Mouse (Mus musculus) neural tube, embryonic 11.5 days (tissue): ENCODE measurements around the gene Pcyt1a. TPM values are rescaled to one million over a fixed set of nuclear protein-coding genes. Genes with fewer than 3 reads are reported as not detected.

Experiments used
- ATAC-seq: fragments of 200-750 bp; cut with Nextera tagmentation; 2 replicates; pipeline ENCODE4 v1.8.0; 2017; ENCODE audit warnings: moderate number of reproducible peaks, mild to moderate bottlenecking, moderate TSS enrichment, moderate library complexity; ENCODE audit not compliant: insufficient read depth, low FRiP score, low TSS enrichment
- DNase-seq: peaks from one replicate; pipeline ENCODE4 v3.0.0-alpha.2; 2015; ENCODE audit warnings: low spot score
- H3K27ac ChIP-seq: fragments of 300-500 bp; sonication (generic); 2 replicates; pipeline ENCODE4 v1.5.1; 2014; ENCODE audit warnings: low read depth, mild to moderate bottlenecking, low read length
- H3K27me3 ChIP-seq: fragments of 300-500 bp; sonication (generic); 2 replicates; pipeline ENCODE4 v1.6.1; 2014; ENCODE audit warnings: mild to moderate bottlenecking, low read length, mixed read lengths; ENCODE audit not compliant: control insufficient read depth, insufficient read depth
- H3K36me3 ChIP-seq: fragments of 300-500 bp; sonication (generic); 2 replicates; pipeline ENCODE4 v1.6.1; 2014; ENCODE audit warnings: mild to moderate bottlenecking, low read length, moderate library complexity, mixed read lengths; ENCODE audit not compliant: control insufficient read depth, insufficient read depth
- H3K4me1 ChIP-seq: fragments of 300-500 bp; sonication (generic); 2 replicates; pipeline ENCODE4 v1.6.1; 2014; ENCODE audit warnings: low read length, mixed read lengths; ENCODE audit not compliant: control insufficient read depth, insufficient read depth
- H3K4me2 ChIP-seq: fragments of 300-500 bp; sonication (generic); 2 replicates; pipeline ENCODE4 v1.6.1; 2014; ENCODE audit warnings: low read depth, mild to moderate bottlenecking, moderate library complexity
- H3K4me3 ChIP-seq: fragments of 300-500 bp; sonication (generic); 2 replicates; pipeline ENCODE4 v1.5.1; 2014; ENCODE audit warnings: low read depth, low read length
- H3K9ac ChIP-seq: fragments of 300-500 bp; sonication (generic); 2 replicates; pipeline ENCODE4 v1.6.1; 2014; ENCODE audit warnings: mild to moderate bottlenecking, low read length
- H3K9me3 ChIP-seq: fragments of 300-500 bp; sonication (generic); 2 replicates; pipeline ENCODE4 v1.6.1; 2016; ENCODE audit warnings: low read length; ENCODE audit not compliant: control insufficient read depth
- WGBS: fragments of 180-500 bp; shearing (Covaris S2); extraction: QIAGEN DNeasy Blood & Tissue Kit; methylation state at CpG from one replicate; pipeline ENCODE4 v1.1.7; 2014; 5-methylcytosine and 5-hydroxymethylcytosine counted together
- polyA plus RNA-seq: library from polyadenylated mRNA; unstranded; fragments of >200 nt; fragmentation: Nextera tagmentation; extraction: Ambion mirVana; gene quantifications from 2 replicates; pipeline ENCODE4 v1.2.1, GENCODE M21; 2014

Gene Pcyt1a
- polyA plus RNA-seq, 1 experiment from 2014 or later: 48.0 TPM

DNA sequence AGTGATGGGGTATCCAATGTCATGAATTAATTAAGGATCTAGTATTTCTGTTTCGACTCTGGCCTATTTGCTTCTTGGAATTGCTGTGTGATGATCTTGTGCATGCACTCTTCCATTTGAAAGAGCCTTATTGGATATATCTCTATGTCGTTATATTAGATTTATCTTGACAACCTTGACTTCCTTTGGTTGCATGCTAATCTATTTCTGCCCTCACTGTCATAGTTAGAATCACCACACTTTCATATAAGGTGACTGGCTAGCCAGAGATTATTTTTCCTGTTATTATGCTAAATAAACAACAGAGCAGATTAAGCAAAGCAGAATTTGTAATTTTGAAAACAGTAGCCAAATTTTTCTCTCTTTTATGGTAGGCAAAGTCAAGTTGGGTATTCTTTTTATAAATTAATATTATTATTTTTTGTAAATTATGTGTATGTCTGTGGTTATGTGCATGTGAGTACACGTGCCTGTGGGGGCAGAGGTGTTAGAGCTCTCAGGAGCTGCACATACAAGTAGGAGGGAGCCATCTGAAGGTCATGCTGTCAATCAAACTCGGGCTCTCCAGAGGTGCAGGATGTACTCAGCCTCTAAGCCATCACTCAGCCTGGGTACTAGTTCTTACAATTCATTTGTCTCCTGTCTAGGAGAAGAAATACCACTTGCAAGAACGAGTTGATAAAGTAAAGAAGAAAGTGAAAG, 38.8 kb downstream of the Pcyt1a start:
- H3K27me3 ChIP-seq: no peaks in the 10 kb centered on the region

DNA sequence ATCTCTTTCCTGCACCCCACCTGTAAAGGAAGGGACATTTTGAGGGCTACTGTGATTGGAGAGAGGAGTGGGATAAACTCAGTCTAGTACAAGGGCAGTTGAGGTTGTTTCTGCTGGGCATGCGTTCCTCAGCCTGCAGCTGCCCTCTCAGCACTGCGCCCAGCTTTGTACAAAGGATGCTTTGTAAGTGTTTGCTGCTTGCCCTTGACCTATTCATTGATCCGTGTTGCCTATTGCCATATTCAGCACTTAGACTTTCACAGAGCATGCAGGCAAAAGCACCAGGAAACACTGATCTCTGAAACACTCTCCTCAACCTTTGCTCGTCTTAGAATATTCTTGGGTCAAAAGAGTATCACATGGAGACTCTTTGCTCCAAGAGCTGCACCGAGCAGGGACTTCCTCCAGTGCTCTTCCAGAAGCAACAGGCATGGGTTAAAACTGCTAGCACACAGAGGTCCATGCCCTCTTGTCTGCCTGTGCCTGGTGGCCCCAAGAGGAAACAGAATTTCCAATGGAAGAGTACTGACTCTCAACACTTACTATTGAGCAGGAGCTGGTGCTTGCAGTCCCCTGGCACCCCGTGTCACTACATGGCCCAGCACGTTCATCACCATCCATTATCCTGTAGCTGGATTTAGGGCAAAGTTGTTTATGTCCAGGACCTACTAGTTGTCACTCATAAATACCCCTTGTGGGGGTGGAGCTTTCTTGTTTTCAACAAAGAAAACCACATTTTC, 41.7 kb downstream of the Pcyt1a start:
- WGBS: 70% methylated on average over 7 of the region's 7 CpGs
- ATAC-seq: no peak
- 0 out of 2 replicates have a peak, but pooled peaks cover 2% of the 10 kb centered on the region for H3K36me3 ChIP-seq

More for the DNA sequence above, 38.8 kb downstream of the Pcyt1a start:
- no peak overlapping the region for H3K4me3 ChIP-seq
- DNase-seq (no peak), ATAC-seq (no peak)
- WGBS: 84% methylated on average over 5 of the region's 5 CpGs
- no peaks in the 10 kb centered on the region for H3K4me1 ChIP-seq
- H3K9ac ChIP-seq: no peak overlapping the region
- H3K36me3 ChIP-seq: 0 out of 2 replicates have a peak, but pooled peaks cover 2% of the 10 kb centered on the region
- H3K27ac ChIP-seq: no peak overlapping the region
- no peak overlapping the region for H3K4me2 ChIP-seq
- H3K9me3 ChIP-seq: no peaks in the 10 kb centered on the region

DNA sequence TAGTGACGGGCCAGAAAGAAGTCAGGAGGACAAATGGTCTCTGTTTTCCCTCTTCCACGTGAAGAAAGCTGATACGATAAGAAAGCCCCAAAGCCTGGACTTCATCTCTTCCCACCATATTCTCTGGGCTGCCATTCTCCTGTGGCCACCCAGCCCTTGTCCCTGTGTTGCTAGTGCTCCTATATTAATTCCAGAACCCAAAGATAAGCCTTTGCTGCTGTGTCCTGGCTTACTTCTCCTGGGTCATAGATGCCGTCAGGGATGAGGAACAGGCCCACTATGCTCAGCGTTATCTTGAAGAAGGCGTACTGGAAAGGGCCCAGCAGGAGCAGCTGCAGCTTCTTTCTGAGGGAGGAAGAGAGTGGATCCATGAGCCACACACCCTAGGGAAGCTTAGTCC, 46.6 kb downstream of the Pcyt1a start:
- Histone ChIP-seq H3K4me3 (no peak overlapping the region), H3K4me2 (no peak overlapping the region), H3K4me1 (no peaks in the 10 kb centered on the region), H3K9ac (no peak overlapping the region), H3K36me3 (no peaks in the 10 kb centered on the region), H3K9me3 (no peaks in the 10 kb centered on the region), H3K27me3 (no peaks in the 10 kb centered on the region), H3K27ac (no peak overlapping the region)
- ATAC-seq (no peak), DNase-seq (no peak)
- WGBS: 85% methylated on average over 6 of the region's 6 CpGs

More for the DNA sequence above, 41.7 kb downstream of the Pcyt1a start:
- Histone ChIP-seq H3K9ac (no peak overlapping the region), H3K4me3 (no peak overlapping the region), H3K4me2 (no peak overlapping the region), H3K27me3 (no peaks in the 10 kb centered on the region), H3K27ac (no peak overlapping the region), H3K4me1 (no peaks in the 10 kb centered on the region), H3K9me3 (no peaks in the 10 kb centered on the region)
- DNase-seq: no peak

DNA sequence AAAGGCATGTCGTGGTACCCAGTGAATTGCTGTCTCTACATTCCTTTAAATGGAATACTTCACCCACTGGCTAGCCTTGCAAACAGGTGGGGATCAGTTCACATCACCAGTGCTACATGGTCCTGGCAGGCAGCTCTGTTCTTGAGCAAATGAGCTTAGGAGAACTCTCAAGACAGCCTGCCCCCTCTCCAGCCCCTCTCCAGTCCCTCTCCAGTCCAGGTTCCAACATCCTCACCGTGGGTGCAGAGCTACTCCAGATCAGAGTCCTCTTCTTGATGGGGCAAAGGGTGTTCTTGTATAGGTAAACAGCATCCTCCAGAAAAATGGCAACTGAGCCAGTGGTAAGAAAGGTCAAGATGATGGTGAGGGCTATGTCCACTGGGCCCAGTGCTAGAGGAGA, 48.7 kb downstream of the Pcyt1a start:
- no peaks in the 10 kb centered on the region for H3K36me3 ChIP-seq
- 78% methylated on average over 2 of the region's 2 CpGs for WGBS
- no peak for ATAC-seq

DNA sequence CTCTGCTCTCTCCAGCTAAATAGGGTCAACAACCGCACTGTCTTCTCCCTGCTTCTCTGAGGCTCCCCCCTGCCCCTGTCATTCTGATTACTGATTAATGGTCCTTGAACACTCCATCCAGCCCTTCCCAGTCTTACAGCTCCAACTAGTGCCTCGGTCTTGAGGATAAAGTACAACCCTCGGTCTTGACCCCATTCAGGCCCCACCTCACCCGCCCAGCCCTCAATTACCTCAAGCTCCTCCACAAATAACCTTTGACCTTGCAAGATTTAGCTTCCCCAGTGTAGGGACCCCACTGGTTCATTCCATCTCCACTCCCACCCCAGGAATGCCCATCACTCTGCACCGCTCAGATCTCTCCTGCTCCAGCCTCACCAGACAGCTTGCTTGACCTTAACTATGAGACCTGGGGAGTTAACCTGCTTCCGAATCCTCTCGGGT, 53.7 kb downstream of the Pcyt1a start:
- H3K4me1 ChIP-seq: no peaks in the 10 kb centered on the region
- no peaks in the 10 kb centered on the region for H3K27me3 ChIP-seq
- H3K4me3 ChIP-seq: no peak overlapping the region
- no peaks in the 10 kb centered on the region for H3K36me3 ChIP-seq
- H3K27ac ChIP-seq: no peak overlapping the region
- DNase-seq: no peak
- ATAC-seq: no peak
- H3K4me2 ChIP-seq: no peak overlapping the region
- 44% methylated on average over 7 of the region's 7 CpGs for WGBS
- no peak overlapping the region for H3K9ac ChIP-seq
- no peaks in the 10 kb centered on the region for H3K9me3 ChIP-seq

More for the DNA sequence above, 48.7 kb downstream of the Pcyt1a start:
- H3K9me3 ChIP-seq: no peaks in the 10 kb centered on the region
- H3K9ac ChIP-seq: no peak overlapping the region
- no peak overlapping the region for H3K4me3 ChIP-seq
- no peak overlapping the region for H3K27ac ChIP-seq
- H3K4me1 ChIP-seq: no peaks in the 10 kb centered on the region
- no peak overlapping the region for H3K4me2 ChIP-seq
- no peaks in the 10 kb centered on the region for H3K27me3 ChIP-seq
- no peak for DNase-seq

DNA sequence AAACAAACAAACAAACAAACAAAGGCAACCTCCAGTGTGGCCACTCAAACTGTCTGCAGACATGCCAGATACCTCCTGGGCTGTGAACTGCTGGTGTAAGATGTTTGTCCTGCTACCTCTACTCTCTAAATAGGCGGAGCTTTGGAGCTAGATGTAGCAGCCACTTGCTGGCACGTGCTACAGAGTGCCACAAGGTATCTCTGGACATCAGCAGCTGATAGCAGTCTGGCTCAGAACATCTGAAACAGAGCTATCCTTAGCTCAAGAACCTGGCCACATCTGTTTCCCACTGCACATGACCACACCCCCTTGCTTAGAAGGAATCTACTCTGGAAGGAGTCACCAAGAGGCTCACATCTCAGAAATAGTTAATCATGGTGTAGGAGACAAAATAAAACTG, 54.5 kb downstream of the Pcyt1a start:
- Histone ChIP-seq H3K36me3 (no peaks in the 10 kb centered on the region), H3K4me1 (no peaks in the 10 kb centered on the region), H3K27me3 (no peaks in the 10 kb centered on the region), H3K27ac (no peak overlapping the region), H3K9me3 (no peaks in the 10 kb centered on the region), H3K9ac (no peak overlapping the region), H3K4me2 (no peak overlapping the region), H3K4me3 (no peak overlapping the region)
- DNase-seq (no peak), ATAC-seq (no peak)
- WGBS: 80% methylated on average over 2 of the region's 2 CpGs

DNA sequence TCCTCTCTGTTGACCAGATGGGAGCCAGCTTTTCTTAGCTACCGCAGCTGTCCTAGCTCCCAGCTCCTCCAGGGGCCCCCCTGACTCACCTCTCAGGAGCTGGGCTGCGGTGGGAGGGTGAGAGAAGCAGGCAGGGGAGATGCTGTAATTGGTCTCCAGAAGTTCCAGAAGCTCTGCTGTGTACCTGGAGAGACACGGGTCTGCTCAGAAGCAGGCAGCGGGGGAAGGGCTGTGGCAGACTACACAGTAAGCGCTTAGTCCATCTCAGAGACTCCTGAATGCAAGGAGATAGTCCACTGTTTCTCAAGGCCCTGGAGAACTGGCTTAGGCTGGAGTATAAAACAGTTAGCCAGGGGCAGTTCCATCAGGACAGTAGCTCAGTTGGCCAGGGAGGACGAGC, 55.3 kb downstream of the Pcyt1a start:
- 79% methylated on average over 6 of the region's 6 CpGs for WGBS
- Histone ChIP-seq H3K27ac (no peak overlapping the region), H3K9ac (no peak overlapping the region), H3K9me3 (no peaks in the 10 kb centered on the region), H3K4me2 (no peak overlapping the region), H3K27me3 (no peaks in the 10 kb centered on the region), H3K36me3 (no peaks in the 10 kb centered on the region), H3K4me1 (no peaks in the 10 kb centered on the region), H3K4me3 (no peak overlapping the region)
- no peak for ATAC-seq
- no peak for DNase-seq

DNA sequence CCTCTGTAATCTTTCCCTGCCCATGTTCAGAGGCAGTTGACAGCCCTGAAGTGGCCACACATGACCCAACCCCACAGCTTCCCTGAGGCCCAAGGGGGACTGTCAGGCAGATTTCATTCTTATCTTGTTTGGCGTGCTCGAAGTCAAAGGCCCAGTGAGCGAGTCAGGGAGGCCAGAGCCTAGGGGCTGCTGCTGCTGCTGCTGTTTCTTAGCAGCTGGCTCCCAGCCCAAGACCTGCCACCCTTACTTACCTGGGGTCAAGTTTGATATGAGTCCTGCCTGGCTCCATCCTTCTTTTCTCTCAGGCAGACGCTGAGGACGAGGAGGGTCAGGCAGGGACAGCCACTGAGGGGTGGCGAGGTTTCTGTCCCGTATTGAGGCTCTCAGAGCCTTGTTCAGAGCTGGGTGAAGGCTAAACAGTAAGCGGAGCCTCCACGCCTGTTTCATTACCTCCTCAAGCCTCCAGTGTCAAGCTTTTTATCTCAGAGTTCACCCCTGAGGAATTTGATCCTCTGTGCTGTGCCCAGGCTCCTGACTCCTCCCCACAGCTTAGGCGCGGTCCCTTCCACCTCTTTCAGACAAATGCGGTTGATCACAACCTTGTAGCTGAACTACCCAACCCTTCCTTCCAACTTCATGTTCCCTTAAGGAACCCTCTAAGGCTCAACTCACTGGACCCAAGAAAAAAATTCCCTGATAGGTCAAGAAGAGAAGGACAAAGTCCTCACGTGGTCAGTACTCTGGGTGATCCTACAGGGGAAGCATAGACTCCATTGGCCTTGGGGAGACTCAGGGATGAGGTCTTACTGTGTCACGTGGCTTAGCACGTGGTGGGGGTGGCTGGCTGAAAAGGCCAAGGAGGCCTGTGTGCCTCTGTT, 56.8 kb downstream of the Pcyt1a start, which contains the start of gene Slc51a:
Gene Slc51a (minus strand): TSS at position 646 of the 878 bp plus-strand sequence.
- no peaks in the 10 kb centered on the region for H3K36me3 ChIP-seq
- H3K9ac ChIP-seq: no peak within 1 kb of the TSS
- H3K9me3 ChIP-seq: no peaks in the 10 kb centered on the region
- no peaks in the 10 kb centered on the region for H3K27me3 ChIP-seq
- H3K4me3 ChIP-seq: no peak within 1 kb of the TSS
- ATAC-seq (no peak), DNase-seq (no peak)
- WGBS: 72% methylated on average over 15 of the region's 15 CpGs
- H3K4me1 ChIP-seq: no peaks in the 10 kb centered on the region
- H3K4me2 ChIP-seq: no peak within 1 kb of the TSS
- no peak within 1 kb of the TSS for H3K27ac ChIP-seq
